Mouse (Mus musculus) thymus, adult 2 months (tissue): Measurements from ENCODE around the gene Slco2a1.
A peak's percentile ranks its signal among the peaks of the same experiment; 100 is the strongest.

Experiments
- CTCF ChIP-seq: fragments of 200-500 bp; IDR thresholded peaks from 2 replicates; pipeline ENCODE4 v1.5.1; 2012; ENCODE audit warnings: mild to moderate bottlenecking, control low read depth, low read length, moderate library complexity, borderline replicate concordance; ENCODE audit not compliant: control insufficient read depth, poor library complexity, insufficient read depth; ENCODE audit errors: extremely low read depth
- POLR2A ChIP-seq: fragments of 200-500 bp; IDR thresholded peaks from 2 replicates; pipeline ENCODE4 v1.6.1; 2012; ENCODE audit warnings: mild to moderate bottlenecking, low read length, control low read depth, moderate library complexity; ENCODE audit not compliant: control insufficient read depth, poor library complexity, insufficient read depth; ENCODE audit errors: extremely low read depth

- 0 out of 2 replicates have a peak, but pooled peaks have one; percentile 38 for TF ChIP-seq POLR2A
- TF ChIP-seq CTCF = 0 out of 2 replicates have a peak, but pooled peaks have one; percentile 11
These were observed 123.3 kb downstream of the Slco2a1 start, which contains the start of gene Rab6b for GRCm38 (mm10) chr9:103111621-103112470.
